Mouse (Mus musculus): Measurements from ENCODE around the gene Tspan3.
A peak's percentile ranks its signal among the peaks of the same experiment; 100 is the strongest.

DNA sequence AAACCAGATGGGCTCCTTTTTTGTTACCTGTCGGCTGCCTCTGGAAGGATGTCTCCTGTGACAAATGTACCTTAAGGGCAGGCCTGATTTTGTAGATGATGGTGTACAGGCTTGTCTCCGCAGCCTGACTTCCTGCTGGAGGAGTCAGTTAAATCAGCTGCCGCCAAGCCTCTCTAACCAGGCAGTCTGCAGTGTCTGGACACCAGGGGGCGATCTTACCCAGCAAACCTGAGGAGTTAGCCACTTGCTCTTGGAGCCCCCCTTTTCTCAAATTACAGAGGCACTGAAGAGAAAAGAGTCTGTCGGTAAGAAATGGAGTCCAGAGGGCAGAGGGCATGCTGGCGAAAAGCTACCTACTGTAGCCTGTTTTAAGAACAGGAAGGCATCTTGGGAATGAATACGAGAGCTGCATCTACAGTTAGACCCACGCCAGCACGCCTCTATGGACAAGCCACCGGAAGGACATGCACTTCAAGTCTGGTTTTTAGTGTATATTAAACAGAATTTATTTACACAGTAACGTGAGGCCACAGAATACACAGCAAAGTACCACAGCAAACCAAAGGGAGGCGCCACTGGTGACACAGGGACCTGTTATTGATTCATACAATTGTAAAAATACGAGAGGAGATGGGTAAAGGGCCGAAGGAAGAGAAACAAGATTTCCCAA, 35.5 kb upstream of the Tspan3 start:
- TF ChIP-seq CTCF (IDR thresholded peaks at IDR 0.05; ENCODE audit: low read depth) (peak; percentile 92), EP300 (optimal IDR thresholded peaks at IDR 0.05) (no peak)
